In genomic region chr2:122672841-122673240, GRCm38 (mm10) we compare ENCODE assay signal across 34 mouse cellular contexts. TPM values are rescaled to one million over a fixed set of nuclear protein-coding genes. Genes with fewer than 3 reads are reported as not detected.
DNase-seq lines count a peak whose midpoint lies in the region; ATAC-seq and TF ChIP-seq lines count a peak whose summit lies in the region.
"Had no signal": no experiment of that assay in that cellular context is flagged by ENCODE, and none has a peak within 500 bp of the region (broad histone marks: within the 10 kb centered on the region; RNA-seq: fewer than 3 reads in every experiment).

No protein-coding gene starts in this region.

- H3K4me2 ChIP-seq in CH12.LX (ENCODE audit: insufficient read depth, low read depth, poor library complexity, severe bottlenecking): peak overlapping the region; percentile 35
- H3K4me2 ChIP-seq in intestine, postnatal 0 days (replicated peaks; ENCODE audit: low read depth): no peak overlapping the region
- H3K4me2 ChIP-seq: embryonic facial prominence, embryonic 13.5 days; intestine, embryonic 15.5 days; liver, embryonic 15.5 days; lung, embryonic 15.5 days; neural tube, embryonic 12.5 days had no signal

- in situ Hi-C loops in CH12.LX (cut with MboI; ENCODE audit: low pct_ligation_motif_present, low pct_unique_long_range_greater_than_20kb, low sequenced_read_pairs): loop anchor here (10.0 kb wide), 2 partner anchors 82 to 98 kb away; no protein-coding TSS in a partner anchor

- TF ChIP-seq CTCF in CH12.LX (conservative IDR thresholded peaks at IDR 0.05 in 1 of 2, IDR thresholded peaks at IDR 0.05 in 1 of 2; ENCODE audit: low read depth in 2 of 2, low read length in 2 of 2): no peak
- TF ChIP-seq CTCF in intestine, postnatal 0 days (IDR thresholded peaks at IDR 0.05; ENCODE audit: low read depth): no peak

- TF ChIP-seq RAD21 in CH12.LX (IDR thresholded peaks at IDR 0.05; ENCODE audit: low read depth, low read length): no peak

- H3K27me3 ChIP-seq in CH12.LX (replicated peaks): no peaks in the 10 kb centered on the region
- no peaks in the 10 kb centered on the region for H3K27me3 ChIP-seq in intestine, postnatal 0 days (replicated peaks; ENCODE audit: control insufficient read depth, insufficient read depth, low read length)
- H3K27me3 ChIP-seq: embryonic facial prominence, embryonic 13.5 days; intestine, embryonic 15.5 days; lung, embryonic 15.5 days; neural tube, embryonic 12.5 days; Patski had no signal

- dilution Hi-C loops in CH12.LX (cut with MboI; ENCODE audit: extremely low pct_ligation_motif_present, extremely low pct_unique_long_range_greater_than_20kb, low sequenced_read_pairs): no loop called here

- peak; percentile 73 for ATAC-seq in megakaryocyte, adult 5-6 weeks (ENCODE audit: poor library complexity, severe bottlenecking)
- no peak for ATAC-seq in intestine, postnatal 0 days
- ATAC-seq: forebrain, postnatal 0 days; hindbrain, embryonic 16.5 days; intestine, embryonic 15.5 days; midbrain, embryonic 16.5 days; Patski had no signal

- TF ChIP-seq EP300 in CH12.LX (IDR thresholded peaks at IDR 0.05; ENCODE audit: low read length): no peak

- peaks cover 8 to 18% of the 10 kb centered on the region in 2 experiments for H3K4me1 ChIP-seq in CH12.LX (ENCODE audit: control insufficient read depth in 1 of 2, insufficient read depth in 2 of 2)
- no peaks in the 10 kb centered on the region for H3K4me1 ChIP-seq in intestine, postnatal 0 days (replicated peaks; ENCODE audit: control insufficient read depth, insufficient read depth, low read length)
- H3K4me1 ChIP-seq: embryonic facial prominence, embryonic 13.5 days; forebrain, embryonic 10.5 days; intestine, embryonic 15.5 days; liver, embryonic 15.5 days; lung, embryonic 15.5 days; midbrain, embryonic 10.5 days; neural tube, embryonic 12.5 days had no signal

- H3K4me3 ChIP-seq in CH12.LX (replicated peaks in 1 of 3; ENCODE audit: low read depth in 2 of 3, low read length in 2 of 3, poor library complexity in 1 of 3): no peak overlapping the region
- H3K4me3 ChIP-seq in intestine, postnatal 0 days (ENCODE audit: low read depth, low read length): no peak overlapping the region
- H3K4me3 ChIP-seq: embryonic facial prominence, embryonic 13.5 days; forebrain, embryonic 10.5 days; intestine, embryonic 15.5 days; liver, embryonic 15.5 days; lung, embryonic 15.5 days; midbrain, embryonic 10.5 days; neural tube, embryonic 12.5 days had no signal

- 65% methylated on average over 5 of the region's 5 CpGs for WGBS in intestine, postnatal 0 days

- H3K79me2 ChIP-seq in CH12.LX (replicated peaks; ENCODE audit: control insufficient read depth, extremely low read depth, insufficient read depth, poor library complexity, severe bottlenecking): no peaks in the 10 kb centered on the region

- no peak for TF ChIP-seq POLR2A in CH12.LX (IDR thresholded peaks at IDR 0.05; ENCODE audit: low read depth, low read length)

- DNase-seq in 416B (ENCODE audit: low read depth) (peak; percentile 81), CH12.LX (ENCODE audit: extremely low read depth) (peak; percentile 23)
- DNase-seq in thymus, postnatal 14 days: peak; percentile 56
- DNase-seq in spleen, postnatal 4 days (ENCODE audit: low spot score in 2 of 2): no peak
- no peak for DNase-seq in c-Kit-positive CD71-positive TER-119-positive erythroid progenitor cells, embryonic 14.5 days (ENCODE audit: low spot score)
- DNase-seq: adrenal gland, postnatal 10 days; B cell, adult 2 months; cerebellum, adult 11 months; cerebellum, adult 9-11 months; forebrain, postnatal 0 days; heart, postnatal 14 days; kidney, adult 8-10 months; kidney, postnatal 4 days; lung, postnatal 36 days; right cerebral cortex, adult 18-20 months; right cerebral cortex, postnatal 4 days had no signal

- no peak overlapping the region for H3K9ac ChIP-seq in CH12.LX (ENCODE audit: insufficient read depth, low read depth)
- H3K9ac ChIP-seq in intestine, postnatal 0 days (ENCODE audit: low read depth, low read length): no peak overlapping the region
- H3K9ac ChIP-seq: embryonic facial prominence, embryonic 13.5 days; forebrain, postnatal 0 days; intestine, embryonic 15.5 days; liver, embryonic 15.5 days; lung, embryonic 15.5 days; neural tube, embryonic 12.5 days had no signal

- H3K9me3 ChIP-seq in CH12.LX (replicated peaks; ENCODE audit: low read length): no peaks in the 10 kb centered on the region
- H3K9me3 ChIP-seq in intestine, postnatal 0 days (ENCODE audit: control insufficient read depth): no peaks in the 10 kb centered on the region
- H3K9me3 ChIP-seq: embryonic facial prominence, embryonic 13.5 days; forebrain, embryonic 10.5 days; intestine, embryonic 15.5 days; liver, embryonic 15.5 days; lung, embryonic 15.5 days; midbrain, embryonic 10.5 days; neural tube, embryonic 12.5 days had no signal

- H3K36me3 ChIP-seq in CH12.LX (replicated peaks in 1 of 2; ENCODE audit: control insufficient read depth in 1 of 2, insufficient read depth in 1 of 2, low read length in 1 of 2): no peaks in the 10 kb centered on the region
- no peaks in the 10 kb centered on the region for H3K36me3 ChIP-seq in intestine, postnatal 0 days (ENCODE audit: control insufficient read depth, insufficient read depth)
- H3K36me3 ChIP-seq: embryonic facial prominence, embryonic 13.5 days; forebrain, embryonic 10.5 days; intestine, embryonic 15.5 days; liver, embryonic 15.5 days; lung, embryonic 15.5 days; midbrain, embryonic 10.5 days; neural tube, embryonic 12.5 days had no signal

- H3K27ac ChIP-seq in CH12.LX (ENCODE audit: insufficient read depth, low read depth): no peak overlapping the region
- no peak overlapping the region for H3K27ac ChIP-seq in intestine, postnatal 0 days (ENCODE audit: low read depth, low read length)
- H3K27ac ChIP-seq: embryonic facial prominence, embryonic 13.5 days; forebrain, embryonic 10.5 days; intestine, embryonic 15.5 days; kidney, postnatal 0 days; liver, embryonic 15.5 days; lung, embryonic 15.5 days; midbrain, embryonic 10.5 days; neural tube, embryonic 12.5 days had no signal

TF ChIP-seq in CH12.LX, 34 proteins besides CTCF, POLR2A, EP300 and RAD21:
- TF ChIP-seq ETS1 (conservative IDR thresholded peaks at IDR 0.05; ENCODE audit: low read depth, low read length) (no peak), SMC3 (IDR thresholded peaks at IDR 0.05; ENCODE audit: low read depth, low read length) (no peak), HCFC1 (IDR thresholded peaks at IDR 0.05; ENCODE audit: low read depth, low read length) (no peak), NELFE (IDR thresholded peaks at IDR 0.05; ENCODE audit: low read depth, low read length) (no peak), UBTF (IDR thresholded peaks at IDR 0.05; ENCODE audit: low read depth, low read length) (no peak), ZKSCAN1 (IDR thresholded peaks at IDR 0.05; ENCODE audit: borderline replicate concordance, low read depth, low read length) (no peak), RCOR1 (conservative IDR thresholded peaks at IDR 0.05; ENCODE audit: low read depth, low read length) (no peak), E2F4 (IDR thresholded peaks at IDR 0.05; ENCODE audit: insufficient replicate concordance, low read depth, low read length) (no peak), USF2 (conservative IDR thresholded peaks at IDR 0.05; ENCODE audit: low read depth, low read length) (no peak), BHLHE40 (IDR thresholded peaks at IDR 0.05; ENCODE audit: low read depth, low read length) (no peak), PAX5 (IDR thresholded peaks at IDR 0.05; ENCODE audit: low read length) (no peak), KAT2A (IDR thresholded peaks at IDR 0.05; ENCODE audit: insufficient replicate concordance, low read length) (no peak), TBP (conservative IDR thresholded peaks at IDR 0.05; ENCODE audit: low read depth, low read length) (no peak), MYC (IDR thresholded peaks at IDR 0.05; ENCODE audit: low read depth, low read length) (no peak), SIN3A (IDR thresholded peaks at IDR 0.05; ENCODE audit: low read length) (no peak), USF1 (IDR thresholded peaks at IDR 0.05; ENCODE audit: low read depth, low read length) (no peak), NRF1 (IDR thresholded peaks at IDR 0.05; ENCODE audit: low read depth, low read length) (no peak), ZMIZ1 (IDR thresholded peaks at IDR 0.05; ENCODE audit: low read depth, low read length) (no peak), CHD2 (IDR thresholded peaks at IDR 0.05; ENCODE audit: low read length) (no peak)

RNA-seq across cellular contexts. Expression of gene Slc30a4, which starts 29.6 kb away (rescaled TPM):
- 10.5 and 11.4 TPM in 2 replicates for total RNA-seq in CH12.LX (2012; rRNA removed)
- total RNA-seq in CH12.LX (2014; rRNA removed): 20.5 and 23.6 TPM in 2 replicates
- 7.8 and 9.0 TPM in 2 replicates for polyA plus RNA-seq in CH12.LX (2012; ENCODE audit: insufficient read length, low read depth)
- 1.2 and 1.9 TPM in 2 replicates for total RNA-seq in megakaryocyte, adult 5-6 weeks (2015)
- total RNA-seq in megakaryocyte, adult 5-6 weeks (2017): 1.9 and 2.2 TPM in 2 replicates
- 13.4 and 13.7 TPM in 2 replicates for polyA plus RNA-seq in intestine, postnatal 0 days (2015; fragmentation: Nextera tagmentation; extraction: Ambion mirVana)
- total RNA-seq: MEL had no signal

RNA-seq across cellular contexts. Expression of gene AA467197, which starts 36.1 kb away (rescaled TPM):
- 13.7 and 30.4 TPM in 2 replicates for total RNA-seq in CH12.LX (2012; rRNA removed)
- total RNA-seq in CH12.LX (2014; rRNA removed): 6.4 and 6.6 TPM in 2 replicates
- 3.1 and 3.7 TPM in 2 replicates for polyA plus RNA-seq in CH12.LX (2012; ENCODE audit: insufficient read length, low read depth)
- total RNA-seq in megakaryocyte, adult 5-6 weeks (2015): 50.1 and 66.9 TPM in 2 replicates
- 103 and 129 TPM in 2 replicates for total RNA-seq in megakaryocyte, adult 5-6 weeks (2017)
- polyA plus RNA-seq in intestine, postnatal 0 days (2015; fragmentation: Nextera tagmentation; extraction: Ambion mirVana): 31.7 and 38.4 TPM in 2 replicates
- total RNA-seq: gastrocnemius, postnatal 4 days; liver, adult 2 months; MEL had no signal
- polyA plus RNA-seq: embryonic facial prominence, embryonic 13.5 days; forebrain, postnatal 0 days; heart, embryonic 14.5 days; hindbrain, embryonic 11.5 days; liver, adult 2 months; midbrain, embryonic 16.5 days had no signal

Comparison
In these comparisons a context has a peak if more than half of its experiments do, and no peak if none do; other contexts are left out.
1. DNase-seq: peak in 416B (single experiment), CH12.LX (single experiment) and thymus, postnatal 14 days (single experiment); none in spleen, postnatal 4 days (0 of 2) and c-Kit-positive CD71-positive TER-119-positive erythroid progenitor cells, embryonic 14.5 days (single experiment).